Mouse (Mus musculus) cerebellum, postnatal 10 days (tissue): ENCODE results near the gene Qrich1.

Experiments
- DNase-seq, 2 experiments: peaks; one replicate each; pipeline ENCODE4 v3.0.0; 2021; ENCODE audit warnings: mixed read lengths in 2 of 2

The Qrich1 gene

GRCm38 (mm10) chr9:108493246-108493645 lies 23.4 kb upstream of the Qrich1 start:
- DNase-seq: no peak

GRCm38 (mm10) chr9:108494146-108494825 lies 22.3 kb upstream of the Qrich1 start:
- no peak for DNase-seq

GRCm38 (mm10) chr9:108494905-108495304 lies 21.7 kb upstream of the Qrich1 start:
- no peak for DNase-seq

- no peak for DNase-seq
Measured at GRCm38 (mm10) chr9:108499231-108499630, 17.4 kb upstream of the Qrich1 start.

GRCm38 (mm10) chr9:108499943-108500342 lies 16.7 kb upstream of the Qrich1 start:
- DNase-seq: no peak

GRCm38 (mm10) chr9:108506901-108507300 lies 9.7 kb upstream of the Qrich1 start:
- DNase-seq: no peak

GRCm38 (mm10) chr9:108507619-108508434 lies 8.8 kb upstream of the Qrich1 start, which contains the start of gene Qars:
TSS of gene Qars (plus strand) at chr9:108507706.
- DNase-seq: peak; percentile 96

GRCm38 (mm10) chr9:108508776-108509175 lies 7.8 kb upstream of the Qrich1 start:
- DNase-seq: no peak

- peak; percentile 94 to 96 for DNase-seq
Measured at GRCm38 (mm10) chr9:108517253-108517930, 786 bp downstream of the Qrich1 start.

GRCm38 (mm10) chr9:108517931-108518332 lies 1.3 kb downstream of the Qrich1 start:
- DNase-seq: no peak

GRCm38 (mm10) chr9:108521604-108522003 lies 5.0 kb downstream of the Qrich1 start:
- no peak for DNase-seq

GRCm38 (mm10) chr9:108523341-108523740 lies 6.7 kb downstream of the Qrich1 start:
- DNase-seq: no peak

- no peak for DNase-seq
Measured at GRCm38 (mm10) chr9:108525400-108525799, 8.8 kb downstream of the Qrich1 start.

GRCm38 (mm10) chr9:108530954-108531353 lies 14.3 kb downstream of the Qrich1 start:
- DNase-seq: no peak

- DNase-seq: no peak
Measured at GRCm38 (mm10) chr9:108531496-108531895, 14.9 kb downstream of the Qrich1 start.

- DNase-seq: no peak
Measured at GRCm38 (mm10) chr9:108540846-108541245, 24.2 kb downstream of the Qrich1 start.

- no peak for DNase-seq
Measured at GRCm38 (mm10) chr9:108545986-108546385, 29.4 kb downstream of the Qrich1 start.

- no peak for DNase-seq
Measured at GRCm38 (mm10) chr9:108546875-108547274, 30.3 kb downstream of the Qrich1 start.

- DNase-seq: peak in 1 of 2 experiments; percentile 7
Measured at GRCm38 (mm10) chr9:108559169-108559568, 42.6 kb downstream of the Qrich1 start.

- DNase-seq: peak; percentile 96 to 97
Measured at GRCm38 (mm10) chr9:108560227-108560841, 43.7 kb downstream of the Qrich1 start, which contains the start of gene Impdh2. TSS of gene Impdh2 (plus strand) at chr9:108560286.

GRCm38 (mm10) chr9:108563671-108564070 lies 47.1 kb downstream of the Qrich1 start:
- no peak for DNase-seq

GRCm38 (mm10) chr9:108564131-108564530 lies 47.5 kb downstream of the Qrich1 start:
- DNase-seq: no peak
